Mouse (Mus musculus): Measurements from ENCODE around the gene Igfbp4. TPM values are rescaled to one million over a fixed set of nuclear protein-coding genes. Genes with fewer than 3 reads are reported as not detected.
A peak's percentile ranks its signal among the peaks of the same experiment; 100 is the strongest.

Gene Igfbp4
- polyA plus RNA-seq, 1 experiment from 2014 or later: 672 TPM

- no peaks in the 10 kb centered on the region for H3K27me3 ChIP-seq (ENCODE audit: insufficient read depth, low read length)
- no peak for ATAC-seq
- WGBS (ENCODE audit: insufficient replicate concordance): 63% methylated on average over 4 of the region's 4 CpGs
- H3K9me3 ChIP-seq (ENCODE audit: low read length): no peaks in the 10 kb centered on the region
- no peak overlapping the region for H3K27ac ChIP-seq (ENCODE audit: low read depth)
- no peak overlapping the region for H3K4me3 ChIP-seq (ENCODE audit: low read depth, low read length)
- no peak overlapping the region for H3K9ac ChIP-seq (replicated peaks)
- H3K4me2 ChIP-seq (ENCODE audit: low read depth, low read length): no peak overlapping the region
- DNase-seq: no peak
- peaks cover 95% of the 10 kb centered on the region for H3K36me3 ChIP-seq (replicated peaks; ENCODE audit: insufficient read depth, low read length)
- TF ChIP-seq EP300 (IDR thresholded peaks at IDR 0.05; ENCODE audit: low read depth): no peak
- no peaks in the 10 kb centered on the region for H3K4me1 ChIP-seq (ENCODE audit: insufficient read depth)
Observed at GRCm38 (mm10) chr11:99010124-99010523, 30.9 kb upstream of the Igfbp4 start.

GRCm38 (mm10) chr11:99010706-99011105 is 30.3 kb upstream of the Igfbp4 start:
- Histone ChIP-seq H3K9ac (replicated peaks) (no peak overlapping the region), H3K4me2 (ENCODE audit: low read depth, low read length) (no peak overlapping the region), H3K4me1 (ENCODE audit: insufficient read depth) (no peaks in the 10 kb centered on the region), H3K36me3 (replicated peaks; ENCODE audit: insufficient read depth, low read length) (peaks cover 95% of the 10 kb centered on the region), H3K27ac (ENCODE audit: low read depth) (no peak overlapping the region), H3K9me3 (ENCODE audit: low read length) (no peaks in the 10 kb centered on the region), H3K27me3 (ENCODE audit: insufficient read depth, low read length) (no peaks in the 10 kb centered on the region), H3K4me3 (ENCODE audit: low read depth, low read length) (no peak overlapping the region)
- ATAC-seq (no peak), DNase-seq (no peak)
- TF ChIP-seq EP300 (IDR thresholded peaks at IDR 0.05; ENCODE audit: low read depth) (no peak), CTCF (IDR thresholded peaks at IDR 0.05; ENCODE audit: low read depth) (no peak)
- 93% methylated on average over 5 of the region's 5 CpGs for WGBS (ENCODE audit: insufficient replicate concordance)

GRCm38 (mm10) chr11:99013856-99014255 is 27.2 kb upstream of the Igfbp4 start:
- no peak for ATAC-seq
- DNase-seq: no peak
- TF ChIP-seq EP300 (IDR thresholded peaks at IDR 0.05; ENCODE audit: low read depth) (no peak), CTCF (IDR thresholded peaks at IDR 0.05; ENCODE audit: low read depth) (no peak)
- H3K4me1 ChIP-seq (ENCODE audit: insufficient read depth): no peaks in the 10 kb centered on the region
- H3K36me3 ChIP-seq (replicated peaks; ENCODE audit: insufficient read depth, low read length): peaks cover 98% of the 10 kb centered on the region
- H3K27ac ChIP-seq (ENCODE audit: low read depth): no peak overlapping the region
- H3K27me3 ChIP-seq (ENCODE audit: insufficient read depth, low read length): no peaks in the 10 kb centered on the region
- no peak overlapping the region for H3K9ac ChIP-seq (replicated peaks)
- no peak overlapping the region for H3K4me3 ChIP-seq (ENCODE audit: low read depth, low read length)
- no peaks in the 10 kb centered on the region for H3K9me3 ChIP-seq (ENCODE audit: low read length)
- H3K4me2 ChIP-seq (ENCODE audit: low read depth, low read length): no peak overlapping the region
- 96% methylated on average over 1 of the region's 1 CpGs for WGBS (ENCODE audit: insufficient replicate concordance)

- H3K9ac ChIP-seq (replicated peaks): no peak overlapping the region
- TF ChIP-seq CTCF (IDR thresholded peaks at IDR 0.05; ENCODE audit: low read depth) (no peak), EP300 (IDR thresholded peaks at IDR 0.05; ENCODE audit: low read depth) (no peak)
- WGBS (ENCODE audit: insufficient replicate concordance): 91% methylated on average over 6 of the region's 6 CpGs
- H3K27ac ChIP-seq (ENCODE audit: low read depth): no peak overlapping the region
- peaks cover 72% of the 10 kb centered on the region for H3K36me3 ChIP-seq (replicated peaks; ENCODE audit: insufficient read depth, low read length)
- no peaks in the 10 kb centered on the region for H3K27me3 ChIP-seq (ENCODE audit: insufficient read depth, low read length)
- H3K4me1 ChIP-seq (ENCODE audit: insufficient read depth): peaks cover 5% of the 10 kb centered on the region; the same call in 1 of the 2 replicates
- H3K4me2 ChIP-seq (ENCODE audit: low read depth, low read length): no peak overlapping the region
- no peak overlapping the region for H3K4me3 ChIP-seq (ENCODE audit: low read depth, low read length)
- ATAC-seq (no peak), DNase-seq (no peak)
- no peaks in the 10 kb centered on the region for H3K9me3 ChIP-seq (ENCODE audit: low read length)
Observed at GRCm38 (mm10) chr11:99019844-99020243, 21.2 kb upstream of the Igfbp4 start.

- WGBS (ENCODE audit: insufficient replicate concordance): 69% methylated on average over 5 of the region's 5 CpGs
- H3K27me3 ChIP-seq (ENCODE audit: insufficient read depth, low read length): no peaks in the 10 kb centered on the region
- H3K4me3 ChIP-seq (ENCODE audit: low read depth, low read length): peak overlapping the region; percentile 81
- no peak for ATAC-seq
- no peak for DNase-seq
- peaks cover 5% of the 10 kb centered on the region; the same call in 1 of the 2 replicates for H3K4me1 ChIP-seq (ENCODE audit: insufficient read depth)
- peaks cover 45% of the 10 kb centered on the region for H3K36me3 ChIP-seq (replicated peaks; ENCODE audit: insufficient read depth, low read length)
- H3K9ac ChIP-seq (replicated peaks): peak overlapping the region; percentile 89
- no peaks in the 10 kb centered on the region for H3K9me3 ChIP-seq (ENCODE audit: low read length)
- no peak for TF ChIP-seq CTCF (IDR thresholded peaks at IDR 0.05; ENCODE audit: low read depth)
- no peak for TF ChIP-seq EP300 (IDR thresholded peaks at IDR 0.05; ENCODE audit: low read depth)
- H3K27ac ChIP-seq (ENCODE audit: low read depth): no peak overlapping the region
- peak overlapping the region; percentile 70 for H3K4me2 ChIP-seq (ENCODE audit: low read depth, low read length)
Observed at GRCm38 (mm10) chr11:99022384-99022933, 18.6 kb upstream of the Igfbp4 start.

GRCm38 (mm10) chr11:99023094-99023493 is 17.9 kb upstream of the Igfbp4 start:
- H3K9ac ChIP-seq (replicated peaks): peak overlapping the region; percentile 89
- H3K4me1 ChIP-seq (ENCODE audit: insufficient read depth): peaks cover 5% of the 10 kb centered on the region; the same call in 1 of the 2 replicates
- no peak for ATAC-seq
- no peaks in the 10 kb centered on the region for H3K27me3 ChIP-seq (ENCODE audit: insufficient read depth, low read length)
- no peak for DNase-seq
- TF ChIP-seq CTCF (IDR thresholded peaks at IDR 0.05; ENCODE audit: low read depth): no peak
- no peaks in the 10 kb centered on the region for H3K9me3 ChIP-seq (ENCODE audit: low read length)
- 9% methylated on average over 4 of the region's 4 CpGs for WGBS (ENCODE audit: insufficient replicate concordance)
- H3K4me2 ChIP-seq (ENCODE audit: low read depth, low read length): peak overlapping the region; percentile 70
- H3K27ac ChIP-seq (ENCODE audit: low read depth): peak overlapping the region; percentile 72; the same call in 1 of the 2 replicates
- peak overlapping the region; percentile 81 for H3K4me3 ChIP-seq (ENCODE audit: low read depth, low read length)
- H3K36me3 ChIP-seq (replicated peaks; ENCODE audit: insufficient read depth, low read length): peaks cover 39% of the 10 kb centered on the region

All from liver, postnatal 0 days (tissue).